Mouse (Mus musculus) forebrain, embryonic 14.5 days (tissue): ENCODE measurements at regions not wholly inside any gene's neighbourhood (a gene's known extent, or its start where the extent isn't known, plus 50 kb on each side); places are given as distances from the start of the nearest gene placed in this dataset.

Source experiments
- ATAC-seq: fragments of 200-750 bp; cut with Nextera tagmentation; 2 replicates; pipeline ENCODE4 v1.8.0; 2017; ENCODE audit warnings: mild to moderate bottlenecking, moderate library complexity
- DNase-seq: peaks from one replicate; pipeline ENCODE4 v3.0.0-alpha.2; 2015; ENCODE audit warnings: low spot score
- H3K27ac ChIP-seq: fragments of 300-500 bp; sonication (generic); 2 replicates; pipeline ENCODE4 v1.5.1; 2014; ENCODE audit warnings: low read depth, mild to moderate bottlenecking, control low read depth, low read length, moderate library complexity
- H3K27me3 ChIP-seq: fragments of 300-500 bp; sonication (generic); replicated peaks from 2 replicates; pipeline ENCODE4 v1.6.1; 2014; ENCODE audit warnings: low read length, control low read depth, mixed read lengths; ENCODE audit not compliant: control insufficient read depth, insufficient read depth
- H3K36me3 ChIP-seq: fragments of 300-500 bp; sonication (generic); 2 replicates; pipeline ENCODE4 v1.6.1; 2014; ENCODE audit warnings: low read length, control low read depth; ENCODE audit not compliant: control insufficient read depth, insufficient read depth
- H3K4me1 ChIP-seq: fragments of 300-500 bp; sonication (generic); 2 replicates; pipeline ENCODE4 v1.6.1; 2014; ENCODE audit warnings: antibody characterized with exemption, low read length, control low read depth; ENCODE audit not compliant: control insufficient read depth, insufficient read depth
- H3K4me2 ChIP-seq: fragments of 300-500 bp; sonication (generic); 2 replicates; pipeline ENCODE4 v1.6.1; 2014; ENCODE audit warnings: mild to moderate bottlenecking, control low read depth, low read length
- H3K4me3 ChIP-seq: fragments of 300-500 bp; sonication (generic); 2 replicates; pipeline ENCODE4 v1.5.1; 2014; ENCODE audit warnings: low read depth, low read length, control low read depth
- H3K9ac ChIP-seq: fragments of 300-500 bp; sonication (generic); 2 replicates; pipeline ENCODE4 v1.6.1; 2014; ENCODE audit warnings: mild to moderate bottlenecking, low read length, control low read depth, moderate library complexity
- H3K9me3 ChIP-seq: fragments of 300-500 bp; sonication (generic); replicated peaks from 2 replicates; pipeline ENCODE4 v1.6.1; 2016; ENCODE audit warnings: low read length, control low read depth, mixed read lengths; ENCODE audit not compliant: control insufficient read depth
- WGBS: fragments of 180-500 bp; shearing (Covaris S2); extraction: QIAGEN DNeasy Blood & Tissue Kit; methylation state at CpG from one replicate; pipeline ENCODE4 v1.1.7; 2014; 5-methylcytosine and 5-hydroxymethylcytosine counted together

GRCm38 (mm10) chr7:83201126-83201686 is 334.1 kb downstream of the Mex3b start:
- Histone ChIP-seq H3K27ac (peak overlapping the region; percentile 94), H3K4me3 (no peak overlapping the region), H3K9me3 (no peaks in the 10 kb centered on the region), H3K4me1 (peaks cover 45% of the 10 kb centered on the region), H3K9ac (peak overlapping the region; percentile 50), H3K4me2 (peak overlapping the region; percentile 40), H3K36me3 (no peaks in the 10 kb centered on the region), H3K27me3 (no peaks in the 10 kb centered on the region)
- 32% methylated on average over 7 of the region's 7 CpGs for WGBS
- ATAC-seq (peak; percentile 38), DNase-seq (peak; percentile 54)

GRCm38 (mm10) chr7:83201768-83202493 is 334.8 kb downstream of the Mex3b start:
- Histone ChIP-seq H3K4me3 (peak overlapping the region; percentile 13), H3K36me3 (no peaks in the 10 kb centered on the region), H3K27me3 (no peaks in the 10 kb centered on the region), H3K27ac (peak overlapping the region; percentile 94), H3K9ac (peak overlapping the region; percentile 50), H3K4me1 (peaks cover 45% of the 10 kb centered on the region), H3K4me2 (peak overlapping the region; percentile 40), H3K9me3 (no peaks in the 10 kb centered on the region)
- DNase-seq (peak; percentile 93), ATAC-seq (peak; percentile 74)
- 3% methylated on average over 11 of the region's 11 CpGs for WGBS

GRCm38 (mm10) chr7:83203311-83204012 is 336.3 kb downstream of the Mex3b start:
- 50% methylated on average over 10 of the region's 10 CpGs for WGBS
- H3K4me3 ChIP-seq, result no peak overlapping the region
- no peak for DNase-seq
- no peak overlapping the region for H3K4me2 ChIP-seq
- H3K4me1 ChIP-seq, result peaks cover 45% of the 10 kb centered on the region
- H3K9ac ChIP-seq, result no peak overlapping the region
- no peaks in the 10 kb centered on the region for H3K27me3 ChIP-seq
- H3K27ac ChIP-seq, result peak overlapping the region; percentile 94
- ATAC-seq, result peak; percentile 59
- no peaks in the 10 kb centered on the region for H3K9me3 ChIP-seq
- no peaks in the 10 kb centered on the region for H3K36me3 ChIP-seq

GRCm38 (mm10) chr7:83204013-83204365 is 336.9 kb downstream of the Mex3b start:
- Histone ChIP-seq H3K4me2 (no peak overlapping the region), H3K27ac (peak overlapping the region; percentile 94), H3K4me3 (no peak overlapping the region), H3K9ac (no peak overlapping the region), H3K27me3 (no peaks in the 10 kb centered on the region), H3K4me1 (peaks cover 45% of the 10 kb centered on the region), H3K9me3 (no peaks in the 10 kb centered on the region), H3K36me3 (no peaks in the 10 kb centered on the region)
- peak; percentile 41 for ATAC-seq
- 4% methylated on average over 4 of the region's 4 CpGs for WGBS
- peak; percentile 78 for DNase-seq

- H3K4me1 ChIP-seq, result peaks cover 45% of the 10 kb centered on the region
- H3K9ac ChIP-seq, result peak overlapping the region; percentile 45
- H3K27ac ChIP-seq, result peak overlapping the region; percentile 94
- H3K9me3 ChIP-seq, result no peaks in the 10 kb centered on the region
- H3K36me3 ChIP-seq, result no peaks in the 10 kb centered on the region
- H3K4me3 ChIP-seq, result no peak overlapping the region
- no peak overlapping the region for H3K4me2 ChIP-seq
- ATAC-seq (no peak), DNase-seq (peak; percentile 24)
- WGBS, result 26% methylated on average over 8 of the region's 8 CpGs
- no peaks in the 10 kb centered on the region for H3K27me3 ChIP-seq
These were observed 337.6 kb downstream of the Mex3b start for GRCm38 (mm10) chr7:83204701-83205100.

GRCm38 (mm10) chr7:83206999-83207398 is 339.9 kb downstream of the Mex3b start:
- DNase-seq (no peak), ATAC-seq (no peak)
- H3K36me3 ChIP-seq, result no peaks in the 10 kb centered on the region
- H3K9ac ChIP-seq, result no peak overlapping the region
- no peak overlapping the region for H3K4me2 ChIP-seq
- H3K4me1 ChIP-seq, result peaks cover 31% of the 10 kb centered on the region
- 69% methylated on average over 2 of the region's 2 CpGs for WGBS
- H3K9me3 ChIP-seq, result no peaks in the 10 kb centered on the region
- H3K27me3 ChIP-seq, result no peaks in the 10 kb centered on the region
- H3K4me3 ChIP-seq, result no peak overlapping the region
- no peak overlapping the region for H3K27ac ChIP-seq

- no peak for DNase-seq
These were observed 344.5 kb downstream of the Mex3b start for GRCm38 (mm10) chr7:83211611-83212010.

GRCm38 (mm10) chr7:83222029-83222722 is 355.0 kb downstream of the Mex3b start:
- Histone ChIP-seq H3K4me3 (no peak overlapping the region), H3K27me3 (no peaks in the 10 kb centered on the region), H3K36me3 (no peaks in the 10 kb centered on the region), H3K4me1 (no peaks in the 10 kb centered on the region), H3K9me3 (no peaks in the 10 kb centered on the region), H3K27ac (no peak overlapping the region), H3K4me2 (no peak overlapping the region), H3K9ac (no peak overlapping the region)
- ATAC-seq, result no peak
- 80% methylated on average over 3 of the region's 3 CpGs for WGBS
- DNase-seq, result no peak

More at GRCm38 (mm10) chr7:83211611-83212010, 344.5 kb downstream of the Mex3b start:
- Histone ChIP-seq H3K4me3 (no peak overlapping the region), H3K36me3 (no peaks in the 10 kb centered on the region), H3K9ac (no peak overlapping the region), H3K27ac (no peak overlapping the region), H3K4me2 (no peak overlapping the region), H3K4me1 (no peaks in the 10 kb centered on the region), H3K27me3 (no peaks in the 10 kb centered on the region), H3K9me3 (no peaks in the 10 kb centered on the region)
- no peak for ATAC-seq
- 86% methylated on average over 6 of the region's 6 CpGs for WGBS
